Mouse (Mus musculus): ENCODE results near the gene Zfp872. TPM values are rescaled to one million over a fixed set of nuclear protein-coding genes. Genes with fewer than 3 reads are reported as not detected.

The Zfp872 gene
- total and polyA plus RNA-seq, 3 experiments: 0.09 to 0.10 TPM; not detected in 1

DNA sequence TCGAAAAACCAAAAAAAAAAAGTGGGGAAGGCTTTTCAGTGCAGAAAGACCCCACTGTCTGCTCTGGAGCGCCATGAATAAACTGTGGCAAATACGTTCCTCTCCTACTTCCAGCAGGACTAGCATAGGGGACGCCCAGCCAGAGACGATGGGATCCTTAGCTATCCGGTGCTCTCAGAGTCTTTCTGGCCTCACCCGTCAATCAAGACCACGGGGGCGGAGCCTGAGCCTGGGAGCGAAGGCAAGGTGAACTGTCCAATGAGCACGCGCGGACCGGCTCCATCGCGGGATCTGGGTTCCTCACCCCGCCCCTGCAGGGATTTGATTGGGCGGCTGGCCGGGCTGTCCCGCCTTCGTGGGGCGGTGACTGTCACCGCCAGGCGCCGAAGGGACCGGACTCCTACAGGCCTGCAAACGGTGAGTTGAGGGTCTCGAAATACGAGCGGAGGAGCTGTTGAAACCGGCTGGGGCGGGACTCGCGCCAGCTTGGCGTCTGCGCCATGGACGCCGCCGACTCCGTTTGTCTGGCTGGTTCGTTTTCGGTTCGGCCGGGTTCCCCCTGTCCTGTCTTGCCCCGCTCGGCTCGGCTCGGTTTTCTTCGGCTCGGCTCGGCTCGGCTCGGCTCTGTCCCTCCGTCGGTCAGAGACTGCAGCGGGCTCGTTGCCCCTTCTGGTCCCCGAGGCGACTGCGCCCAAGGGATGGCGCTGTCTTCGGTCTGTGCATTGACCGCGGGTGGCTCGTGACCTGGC is 31.2 kb upstream of the Zfp872 start, which contains the start of gene Pigyl:
Pigyl (plus strand) TSS at position 350 of the 749 bp plus-strand sequence.
- Histone ChIP-seq H3K79me2 (replicated peaks; ENCODE audit: control insufficient read depth, insufficient read depth, low read length) (no peaks in the 10 kb centered on the region), H3K27ac (peak within 1 kb of the TSS; percentile 98), H3K9ac (ENCODE audit: low read depth, low read length) (peak within 1 kb of the TSS; percentile 98), H3K4me3 (peak within 1 kb of the TSS; percentile 93), H3K36me3 (ENCODE audit: control insufficient read depth, insufficient read depth, low read length) (no peaks in the 10 kb centered on the region), H3K4me1 (ENCODE audit: control insufficient read depth, insufficient read depth, low read length) (0 out of 2 replicates have a peak, but pooled peaks cover 1% of the 10 kb centered on the region), H3K27me3 (ENCODE audit: control insufficient read depth, insufficient read depth, low read length) (no peaks in the 10 kb centered on the region)
- intact Hi-C loops (cut with DNase I): loop anchor here (2.0 to 5.0 kb wide), 4 partner anchors 68 to 251 kb away; partner anchors contain the start of genes Ccdc151, Gm49318, Prkcsh and Zfp653
- TF ChIP-seq POLR2A (IDR thresholded peaks at IDR 0.05; ENCODE audit: insufficient read depth, low read depth, low read length): peak; percentile 94
- TF ChIP-seq CTCF (IDR thresholded peaks at IDR 0.05): peak; percentile 35
- TF ChIP-seq EP300 (IDR thresholded peaks at IDR 0.05; ENCODE audit: insufficient read depth, low read depth, low read length): 0 out of 2 replicates have a peak, but pooled peaks have one; percentile 12
- WGBS: under 1% methylated on average over 65 of the region's 65 CpGs
- DNase-seq: peak; percentile 99

- 67% methylated on average over 34 of the region's 34 CpGs for WGBS
Observed at GRCm38 (mm10) chr9:22157516-22158265, 30.2 kb upstream of the Zfp872 start.

GRCm38 (mm10) chr9:22161299-22161698 is 26.6 kb upstream of the Zfp872 start:
- H3K79me2 ChIP-seq (replicated peaks; ENCODE audit: control insufficient read depth, insufficient read depth, low read length): no peaks in the 10 kb centered on the region
- H3K9ac ChIP-seq (ENCODE audit: low read depth, low read length): no peak overlapping the region
- 47% methylated on average over 6 of the region's 6 CpGs for WGBS
- 0 out of 2 replicates have a peak, but pooled peaks cover 1% of the 10 kb centered on the region for H3K4me1 ChIP-seq (ENCODE audit: control insufficient read depth, insufficient read depth, low read length)
- TF ChIP-seq POLR2A (IDR thresholded peaks at IDR 0.05; ENCODE audit: insufficient read depth, low read depth, low read length) (no peak), EP300 (IDR thresholded peaks at IDR 0.05; ENCODE audit: insufficient read depth, low read depth, low read length) (no peak), CTCF (IDR thresholded peaks at IDR 0.05) (no peak)
- H3K27me3 ChIP-seq (ENCODE audit: control insufficient read depth, insufficient read depth, low read length): no peaks in the 10 kb centered on the region
- intact Hi-C loops (cut with DNase I): no loop called here
- no peaks in the 10 kb centered on the region for H3K36me3 ChIP-seq (ENCODE audit: control insufficient read depth, insufficient read depth, low read length)
- H3K27ac ChIP-seq: no peak overlapping the region
- no peak for DNase-seq
- H3K4me3 ChIP-seq: no peak overlapping the region

More at GRCm38 (mm10) chr9:22157516-22158265, 30.2 kb upstream of the Zfp872 start:
- peak overlapping the region; percentile 98 for H3K9ac ChIP-seq (ENCODE audit: low read depth, low read length)
- H3K4me3 ChIP-seq: peak overlapping the region; percentile 93
- H3K27ac ChIP-seq: peak overlapping the region; percentile 98
- 0 out of 2 replicates have a peak, but pooled peaks cover 1% of the 10 kb centered on the region for H3K4me1 ChIP-seq (ENCODE audit: control insufficient read depth, insufficient read depth, low read length)
- peak in 1 of 2 experiments; percentile 24 for DNase-seq
- no peak for TF ChIP-seq POLR2A (IDR thresholded peaks at IDR 0.05; ENCODE audit: insufficient read depth, low read depth, low read length)
- TF ChIP-seq EP300 (IDR thresholded peaks at IDR 0.05; ENCODE audit: insufficient read depth, low read depth, low read length): no peak
- no peak for TF ChIP-seq CTCF (IDR thresholded peaks at IDR 0.05)
- H3K36me3 ChIP-seq (ENCODE audit: control insufficient read depth, insufficient read depth, low read length): no peaks in the 10 kb centered on the region
- no peaks in the 10 kb centered on the region for H3K79me2 ChIP-seq (replicated peaks; ENCODE audit: control insufficient read depth, insufficient read depth, low read length)
- H3K27me3 ChIP-seq (ENCODE audit: control insufficient read depth, insufficient read depth, low read length): no peaks in the 10 kb centered on the region
- intact Hi-C loops (cut with DNase I): loop anchor here (2.0 to 5.0 kb wide), 4 partner anchors 67 to 250 kb away; partner anchors contain the start of genes Ccdc151, Gm49318, Prkcsh and Zfp653

GRCm38 (mm10) chr9:22162305-22162704 is 25.6 kb upstream of the Zfp872 start:
- H3K4me1 ChIP-seq (ENCODE audit: control insufficient read depth, insufficient read depth, low read length): 0 out of 2 replicates have a peak, but pooled peaks cover 1% of the 10 kb centered on the region
- H3K4me3 ChIP-seq: no peak overlapping the region
- H3K36me3 ChIP-seq (ENCODE audit: control insufficient read depth, insufficient read depth, low read length): no peaks in the 10 kb centered on the region
- no peak overlapping the region for H3K9ac ChIP-seq (ENCODE audit: low read depth, low read length)
- H3K27me3 ChIP-seq (ENCODE audit: control insufficient read depth, insufficient read depth, low read length): no peaks in the 10 kb centered on the region
- 74% methylated on average over 9 of the region's 9 CpGs for WGBS
- intact Hi-C loops (cut with DNase I): no loop called here
- no peaks in the 10 kb centered on the region for H3K79me2 ChIP-seq (replicated peaks; ENCODE audit: control insufficient read depth, insufficient read depth, low read length)
- DNase-seq: no peak
- no peak overlapping the region for H3K27ac ChIP-seq
- TF ChIP-seq EP300 (IDR thresholded peaks at IDR 0.05; ENCODE audit: insufficient read depth, low read depth, low read length): no peak
- no peak for TF ChIP-seq CTCF (IDR thresholded peaks at IDR 0.05)
- no peak for TF ChIP-seq POLR2A (IDR thresholded peaks at IDR 0.05; ENCODE audit: insufficient read depth, low read depth, low read length)

- no peaks in the 10 kb centered on the region for H3K79me2 ChIP-seq (replicated peaks; ENCODE audit: control insufficient read depth, insufficient read depth, low read length)
- H3K4me1 ChIP-seq (ENCODE audit: control insufficient read depth, insufficient read depth, low read length): no peaks in the 10 kb centered on the region
- no peak for TF ChIP-seq POLR2A (IDR thresholded peaks at IDR 0.05; ENCODE audit: insufficient read depth, low read depth, low read length)
- TF ChIP-seq EP300 (IDR thresholded peaks at IDR 0.05; ENCODE audit: insufficient read depth, low read depth, low read length): no peak
- TF ChIP-seq CTCF (IDR thresholded peaks at IDR 0.05): no peak
- intact Hi-C loops (cut with DNase I): no loop called here
- no peak overlapping the region for H3K27ac ChIP-seq
- H3K4me3 ChIP-seq: no peak overlapping the region
- WGBS: 90% methylated on average over 7 of the region's 7 CpGs
- no peak for DNase-seq
- no peaks in the 10 kb centered on the region for H3K27me3 ChIP-seq (ENCODE audit: control insufficient read depth, insufficient read depth, low read length)
- H3K9ac ChIP-seq (ENCODE audit: low read depth, low read length): no peak overlapping the region
- H3K36me3 ChIP-seq (ENCODE audit: control insufficient read depth, insufficient read depth, low read length): no peaks in the 10 kb centered on the region
Observed at GRCm38 (mm10) chr9:22162912-22163311, 25.0 kb upstream of the Zfp872 start.
